Mouse (Mus musculus) brain, embryonic 14.5 days (tissue): ENCODE data around the gene Gm49361. TPM values are rescaled to one million over a fixed set of nuclear protein-coding genes. Genes with fewer than 3 reads are reported as not detected.

Experiments
- DNase-seq: peaks from one replicate; pipeline ENCODE4 v3.0.0-alpha.2; 2011; ENCODE audit warnings: low read depth
- CTCF ChIP-seq: fragments of 200-500 bp; IDR thresholded peaks from 2 replicates; pipeline ENCODE4 v1.5.1; 2012; ENCODE audit warnings: inconsistent platforms, mild to moderate bottlenecking, moderate library complexity, borderline replicate concordance; ENCODE audit not compliant: insufficient read depth, insufficient read length; ENCODE audit errors: extremely low read depth
- POLR2A ChIP-seq: fragments of 200-500 bp; IDR thresholded peaks from 2 replicates; pipeline ENCODE4 v1.6.1; 2012; ENCODE audit warnings: mild to moderate bottlenecking, inconsistent platforms, borderline replicate concordance; ENCODE audit not compliant: poor library complexity, insufficient read depth, insufficient read length, severe bottlenecking; ENCODE audit errors: extremely low read depth
- polyA plus RNA-seq: library from polyadenylated mRNA; depleted of rRNA; stranded (reverse); fragments of >200 nt; gene quantifications from 2 replicates; pipeline ENCODE4 v1.2.3, GENCODE M21; 2012

Gene Gm49361
- polyA plus RNA-seq, 1 experiment, result not detected

DNA sequence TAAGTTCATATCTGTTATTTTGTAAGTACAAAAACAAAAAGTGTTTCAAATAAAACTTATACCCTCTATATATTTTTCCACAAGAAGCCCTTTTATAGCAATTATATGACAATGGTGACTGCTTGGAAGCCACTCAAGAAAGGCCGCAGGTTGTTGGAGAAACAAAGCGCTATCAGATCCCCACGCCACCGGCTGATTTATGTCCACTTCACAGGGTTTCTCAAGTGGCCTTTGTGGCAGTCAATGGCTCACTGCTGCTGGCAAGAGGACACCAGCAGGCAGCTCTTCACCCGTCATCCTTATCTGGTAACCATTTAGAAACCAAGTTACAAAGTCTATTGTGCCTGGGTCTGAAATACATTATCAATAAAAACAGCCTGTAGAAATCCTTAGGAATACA, 111.8 kb downstream of the Gm49361 start:
- TF ChIP-seq CTCF (no peak), POLR2A (no peak)
- no peak for DNase-seq

- no peak for TF ChIP-seq CTCF
- TF ChIP-seq POLR2A, result no peak
- no peak for DNase-seq
Measured at GRCm38 (mm10) chr14:57629595-57629994, 116.3 kb downstream of the Gm49361 start.

GRCm38 (mm10) chr14:57622934-57623333, 123.0 kb downstream of the Gm49361 start:
- TF ChIP-seq POLR2A, result no peak
- no peak for TF ChIP-seq CTCF
- no peak for DNase-seq

DNA sequence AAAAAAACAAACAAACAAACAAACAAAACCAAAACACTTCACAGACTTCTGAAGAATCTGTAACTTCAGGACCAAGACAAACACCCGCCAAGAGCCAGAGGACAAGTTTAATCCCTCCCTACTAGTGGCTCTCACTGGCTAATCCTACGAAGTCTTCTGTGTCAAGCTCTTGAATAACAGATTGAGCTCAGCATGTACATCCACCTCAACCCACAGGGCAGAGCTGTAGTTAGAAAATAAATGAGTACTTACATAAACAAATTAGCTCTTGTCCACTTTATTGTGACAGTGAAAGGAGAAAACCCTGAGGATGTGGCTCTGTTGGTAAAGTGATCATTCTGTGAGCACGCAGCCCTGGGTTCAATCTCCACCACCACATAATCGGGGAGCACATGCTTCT, 124.2 kb downstream of the Gm49361 start:
- no peak for DNase-seq
- TF ChIP-seq CTCF (no peak), POLR2A (no peak)

GRCm38 (mm10) chr14:57620598-57621236, 125.2 kb downstream of the Gm49361 start:
- TF ChIP-seq CTCF (no peak), POLR2A (no peak)
- peak; percentile 39 for DNase-seq

DNA sequence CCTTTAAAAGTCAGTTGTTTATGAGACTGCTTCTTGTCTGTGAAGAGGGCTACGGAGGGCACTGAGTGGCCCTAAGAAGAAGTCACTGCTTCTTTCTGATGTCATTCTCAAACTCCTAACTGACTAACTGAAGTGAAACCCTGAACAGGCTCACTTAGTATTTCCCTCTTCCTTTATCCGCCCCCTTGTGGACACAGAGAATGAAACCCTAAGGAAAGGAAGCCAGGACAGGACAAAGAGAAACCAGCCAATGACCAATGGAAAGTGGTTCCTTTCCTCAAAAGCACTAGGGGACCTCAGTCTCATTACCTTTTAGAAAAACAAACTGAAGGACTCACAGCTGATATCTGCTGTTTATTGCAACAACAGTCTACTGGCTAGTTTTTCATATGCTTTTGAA, 126.4 kb downstream of the Gm49361 start:
- TF ChIP-seq CTCF (peak; percentile 59; the same call in 1 of the 2 replicates), POLR2A (no peak)

DNA sequence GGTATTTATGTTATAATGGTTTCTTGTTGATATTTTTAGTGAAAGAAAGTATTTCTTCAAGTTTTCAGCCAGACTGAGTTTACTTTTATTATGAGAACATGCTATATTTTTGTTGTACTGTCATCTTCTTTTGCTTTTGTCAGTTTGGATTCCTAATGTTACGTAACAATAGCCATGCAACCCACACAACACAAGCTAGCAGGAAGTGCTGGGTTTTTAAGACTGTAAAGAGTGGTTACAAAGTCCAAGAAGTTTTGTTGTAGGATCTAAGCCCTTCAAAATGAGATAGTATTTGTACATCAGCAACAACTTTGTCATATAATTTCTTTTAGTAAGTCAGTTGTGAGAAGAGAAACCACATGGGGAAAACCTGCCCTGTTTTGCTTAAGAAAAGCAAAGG, 128.2 kb downstream of the Gm49361 start:
- no peak for DNase-seq
- TF ChIP-seq POLR2A (no peak), CTCF (no peak)

More for the DNA sequence above, 126.4 kb downstream of the Gm49361 start:
- peak; percentile 72 for DNase-seq

GRCm38 (mm10) chr14:57616339-57616965, 129.5 kb downstream of the Gm49361 start:
- no peak for DNase-seq
- TF ChIP-seq CTCF (no peak), POLR2A (no peak)

GRCm38 (mm10) chr14:57615828-57616227, 130.1 kb downstream of the Gm49361 start:
- TF ChIP-seq CTCF (no peak), POLR2A (no peak)
- no peak for DNase-seq

DNA sequence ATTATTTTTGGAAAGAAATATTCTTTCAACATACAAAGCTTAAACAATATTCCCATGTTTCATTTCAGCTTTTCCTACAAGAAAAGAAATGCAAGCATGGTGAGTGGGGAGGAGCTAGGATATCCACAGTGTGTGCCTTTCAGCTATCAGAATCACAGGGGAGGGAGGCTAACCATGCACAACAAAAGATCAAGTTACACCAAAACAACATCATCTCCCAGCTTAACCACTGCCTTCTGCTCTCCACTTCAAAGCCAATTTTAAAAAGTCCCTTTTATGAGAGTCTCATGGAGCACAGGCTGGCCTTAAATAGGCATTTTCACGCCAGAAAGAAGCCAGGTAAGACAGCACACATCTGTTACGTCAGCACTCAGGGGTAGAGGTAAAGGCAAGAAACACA, 134.9 kb downstream of the Gm49361 start:
- TF ChIP-seq POLR2A, result no peak
- no peak for TF ChIP-seq CTCF
- DNase-seq, result no peak

DNA sequence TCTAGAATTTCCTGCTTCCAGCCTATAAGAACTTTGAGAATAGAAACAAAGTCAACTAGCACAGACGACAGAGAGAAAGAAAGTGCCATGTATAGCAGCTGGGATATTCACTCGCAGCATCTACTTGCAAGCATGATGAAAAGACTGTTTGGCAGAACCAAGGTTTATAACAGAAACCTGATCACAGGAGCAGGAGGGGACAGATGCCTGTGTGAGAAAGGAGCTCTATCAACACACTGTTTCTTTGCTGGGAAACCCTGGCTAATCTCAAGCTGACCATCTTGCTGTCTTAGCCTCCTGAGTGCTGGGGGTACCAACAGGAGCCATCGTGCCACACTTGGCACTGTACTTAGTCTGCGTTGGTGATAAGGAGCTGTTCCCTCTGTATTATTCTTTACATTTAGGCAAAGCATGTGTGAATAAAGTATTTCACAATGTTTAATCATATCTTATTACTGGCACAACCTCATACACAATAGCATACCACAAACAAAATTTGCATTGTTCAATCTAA, 136.0 kb downstream of the Gm49361 start:
- DNase-seq, result peak; percentile 65
- no peak for TF ChIP-seq POLR2A
- no peak for TF ChIP-seq CTCF

DNA sequence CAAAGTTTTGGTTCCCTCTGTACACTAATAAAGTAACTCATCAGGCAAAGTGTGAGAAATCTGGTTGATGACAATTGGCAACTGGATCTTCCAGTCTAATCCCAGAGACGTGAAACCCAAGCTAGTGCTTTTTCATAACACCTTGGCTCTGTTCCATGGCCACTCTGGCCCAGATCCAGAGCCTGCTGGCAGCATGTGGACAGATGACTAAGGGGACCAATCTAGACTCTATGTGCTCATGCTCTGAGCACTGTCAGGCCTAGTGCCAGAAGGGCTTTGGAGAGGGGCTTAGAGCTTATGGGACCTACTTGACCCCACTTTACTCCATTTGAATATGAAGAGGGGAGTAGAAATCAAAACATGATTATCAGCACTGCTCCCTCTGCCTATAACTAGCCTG, 138.4 kb downstream of the Gm49361 start:
- DNase-seq, result peak; percentile 95
- no peak for TF ChIP-seq POLR2A
- no peak for TF ChIP-seq CTCF
